Mouse (Mus musculus) limb, embryonic 14.5 days (tissue): ENCODE data around the gene Gpn1. TPM values are rescaled to one million over a fixed set of nuclear protein-coding genes. Genes with fewer than 3 reads are reported as not detected.

Source experiments
- ATAC-seq: fragments of 200-750 bp; cut with Nextera tagmentation; 2 replicates; pipeline ENCODE4 v1.8.0; 2017; ENCODE audit warnings: low read depth, moderate number of reproducible peaks, moderate TSS enrichment; ENCODE audit not compliant: low FRiP score
- DNase-seq: peaks from one replicate; pipeline ENCODE4 v3.0.0-alpha.2; 2015; ENCODE audit warnings: low spot score
- H3K27ac ChIP-seq: fragments of 300-500 bp; sonication (generic); replicated peaks from 2 replicates; pipeline ENCODE4 v1.5.1; 2014; ENCODE audit warnings: low read depth, mild to moderate bottlenecking, low read length, moderate library complexity, mixed read lengths
- H3K27me3 ChIP-seq: fragments of 300-500 bp; sonication (generic); 2 replicates; pipeline ENCODE4 v1.6.1; 2014; ENCODE audit warnings: low read length, mixed read lengths; ENCODE audit not compliant: control insufficient read depth, insufficient read depth
- H3K36me3 ChIP-seq: fragments of 300-500 bp; sonication (generic); 2 replicates; pipeline ENCODE4 v1.6.1; 2014; ENCODE audit warnings: mild to moderate bottlenecking, low read length, moderate library complexity, mixed read lengths; ENCODE audit not compliant: control insufficient read depth, insufficient read depth
- H3K4me1 ChIP-seq: fragments of 300-500 bp; sonication (generic); 2 replicates; pipeline ENCODE4 v1.6.1; 2014; ENCODE audit warnings: antibody characterized with exemption, low read length, mixed read lengths; ENCODE audit not compliant: control insufficient read depth, insufficient read depth
- H3K4me2 ChIP-seq: fragments of 300-500 bp; sonication (generic); replicated peaks from 2 replicates; pipeline ENCODE4 v1.6.1; 2014; ENCODE audit warnings: low read depth, mild to moderate bottlenecking, low read length, moderate library complexity; ENCODE audit not compliant: severe bottlenecking
- H3K4me3 ChIP-seq: fragments of 300-500 bp; sonication (generic); replicated peaks from 2 replicates; pipeline ENCODE4 v1.5.1; 2014; ENCODE audit warnings: low read length
- H3K9ac ChIP-seq: fragments of 300-500 bp; sonication (generic); 2 replicates; pipeline ENCODE4 v1.6.1; 2014; ENCODE audit warnings: mild to moderate bottlenecking, low read depth, low read length, moderate library complexity; ENCODE audit not compliant: severe bottlenecking
- H3K9me3 ChIP-seq: fragments of 300-500 bp; sonication (generic); 2 replicates; pipeline ENCODE4 v1.6.1; 2016; ENCODE audit warnings: low read length; ENCODE audit not compliant: control insufficient read depth
- POLR2A ChIP-seq: fragments of 200-500 bp; IDR thresholded peaks from 2 replicates; pipeline ENCODE4 v1.8.0; 2012; ENCODE audit warnings: inconsistent platforms, mild to moderate bottlenecking, moderate library complexity, borderline replicate concordance; ENCODE audit not compliant: insufficient read depth, insufficient read length; ENCODE audit errors: extremely low read depth
- WGBS: fragments of 180-500 bp; shearing (Covaris S2); extraction: QIAGEN DNeasy Blood & Tissue Kit; methylation state at CpG from one replicate; pipeline ENCODE4 v1.1.7; 2014; 5-methylcytosine and 5-hydroxymethylcytosine counted together
- polyA plus RNA-seq, 2 experiments: library from polyadenylated mRNA; depleted of rRNA in 1 of 2; stranded (reverse) in 1 of 2; unstranded in 1 of 2; fragments of >200 nt; fragmentation: Nextera tagmentation in 1 of 2; extraction: Ambion mirVana in 1 of 2; gene quantifications; 2 replicates each; pipeline versions ENCODE4 v1.2.1 to v1.2.3; 2012 to 2014

Gene Gpn1
- polyA plus RNA-seq, 2 experiments: 27.8 to 47.1 TPM

- no peaks in the 10 kb centered on the region for H3K27me3 ChIP-seq
- no peak overlapping the region for H3K9ac ChIP-seq
- WGBS: 58% methylated on average over 7 of the region's 7 CpGs
- no peak overlapping the region for H3K4me2 ChIP-seq
- DNase-seq (no peak), ATAC-seq (no peak)
- H3K36me3 ChIP-seq: no peaks in the 10 kb centered on the region
- no peak overlapping the region for H3K4me3 ChIP-seq
- H3K4me1 ChIP-seq: no peaks in the 10 kb centered on the region
- no peaks in the 10 kb centered on the region for H3K9me3 ChIP-seq
- H3K27ac ChIP-seq: no peak overlapping the region
- no peak for TF ChIP-seq POLR2A
Measured at GRCm38 (mm10) chr5:31489116-31489769, 5.3 kb upstream of the Gpn1 start.

DNA sequence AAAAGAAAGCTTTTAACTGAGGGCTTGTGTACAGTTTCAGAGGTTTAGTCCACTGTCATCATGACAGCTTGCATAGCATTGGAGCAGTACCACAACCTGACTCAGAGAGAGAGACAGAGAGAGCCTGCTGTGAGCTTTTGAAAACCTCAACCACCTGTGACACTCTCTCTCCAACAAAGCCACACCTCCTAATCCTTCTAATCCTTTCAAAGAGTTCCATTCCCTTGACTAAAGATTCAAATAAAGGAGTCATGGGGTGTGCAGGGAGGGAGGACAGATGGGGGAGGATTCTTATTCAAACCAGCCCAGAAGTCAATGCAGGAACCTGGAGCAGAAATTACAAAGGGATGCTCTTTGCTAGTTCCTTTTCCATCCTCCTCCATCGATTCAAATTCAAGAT, 2.5 kb upstream of the Gpn1 start:
- no peak overlapping the region for H3K4me2 ChIP-seq
- H3K27me3 ChIP-seq: no peaks in the 10 kb centered on the region
- no peaks in the 10 kb centered on the region for H3K9me3 ChIP-seq
- no peak for TF ChIP-seq POLR2A
- 75% methylated on average over 1 of the region's 1 CpGs for WGBS
- no peak for DNase-seq
- no peak overlapping the region for H3K9ac ChIP-seq
- peaks cover 5% of the 10 kb centered on the region for H3K4me1 ChIP-seq
- H3K27ac ChIP-seq: no peak overlapping the region
- no peak overlapping the region for H3K4me3 ChIP-seq
- no peak for ATAC-seq
- H3K36me3 ChIP-seq: peaks cover 11% of the 10 kb centered on the region

- ATAC-seq: no peak
- Histone ChIP-seq H3K36me3 (peaks cover 88% of the 10 kb centered on the region), H3K9me3 (no peaks in the 10 kb centered on the region), H3K27ac (no peak overlapping the region), H3K4me2 (no peak overlapping the region), H3K4me3 (no peak overlapping the region), H3K9ac (no peak overlapping the region), H3K27me3 (no peaks in the 10 kb centered on the region), H3K4me1 (no peaks in the 10 kb centered on the region)
- no peak for DNase-seq
- WGBS: 89% methylated on average over 10 of the region's 10 CpGs
- TF ChIP-seq POLR2A: no peak
Measured at GRCm38 (mm10) chr5:31504843-31505242, 10.3 kb downstream of the Gpn1 start.

- no peaks in the 10 kb centered on the region for H3K4me1 ChIP-seq
- no peak overlapping the region for H3K4me3 ChIP-seq
- ATAC-seq: no peak
- no peaks in the 10 kb centered on the region for H3K9me3 ChIP-seq
- peaks cover 92% of the 10 kb centered on the region for H3K36me3 ChIP-seq
- H3K27me3 ChIP-seq: no peaks in the 10 kb centered on the region
- no peak for DNase-seq
- WGBS: 94% methylated on average over 1 of the region's 1 CpGs
- no peak overlapping the region for H3K9ac ChIP-seq
- TF ChIP-seq POLR2A: no peak
- no peak overlapping the region for H3K4me2 ChIP-seq
- no peak overlapping the region for H3K27ac ChIP-seq
Measured at GRCm38 (mm10) chr5:31512481-31512880, 17.9 kb downstream of the Gpn1 start.

- H3K9ac ChIP-seq: no peak overlapping the region
- peaks cover 71% of the 10 kb centered on the region for H3K36me3 ChIP-seq
- DNase-seq (no peak), ATAC-seq (no peak)
- no peaks in the 10 kb centered on the region for H3K4me1 ChIP-seq
- no peaks in the 10 kb centered on the region for H3K9me3 ChIP-seq
- H3K27ac ChIP-seq: no peak overlapping the region
- no peak overlapping the region for H3K4me3 ChIP-seq
- TF ChIP-seq POLR2A: no peak
- no peaks in the 10 kb centered on the region for H3K27me3 ChIP-seq
- WGBS: 92% methylated on average over 6 of the region's 6 CpGs
- H3K4me2 ChIP-seq: no peak overlapping the region
Measured at GRCm38 (mm10) chr5:31520556-31520955, 26.0 kb downstream of the Gpn1 start.
